Comparison of ENCODE assay signal across 8 mouse cellular contexts in the genomic region with DNA sequence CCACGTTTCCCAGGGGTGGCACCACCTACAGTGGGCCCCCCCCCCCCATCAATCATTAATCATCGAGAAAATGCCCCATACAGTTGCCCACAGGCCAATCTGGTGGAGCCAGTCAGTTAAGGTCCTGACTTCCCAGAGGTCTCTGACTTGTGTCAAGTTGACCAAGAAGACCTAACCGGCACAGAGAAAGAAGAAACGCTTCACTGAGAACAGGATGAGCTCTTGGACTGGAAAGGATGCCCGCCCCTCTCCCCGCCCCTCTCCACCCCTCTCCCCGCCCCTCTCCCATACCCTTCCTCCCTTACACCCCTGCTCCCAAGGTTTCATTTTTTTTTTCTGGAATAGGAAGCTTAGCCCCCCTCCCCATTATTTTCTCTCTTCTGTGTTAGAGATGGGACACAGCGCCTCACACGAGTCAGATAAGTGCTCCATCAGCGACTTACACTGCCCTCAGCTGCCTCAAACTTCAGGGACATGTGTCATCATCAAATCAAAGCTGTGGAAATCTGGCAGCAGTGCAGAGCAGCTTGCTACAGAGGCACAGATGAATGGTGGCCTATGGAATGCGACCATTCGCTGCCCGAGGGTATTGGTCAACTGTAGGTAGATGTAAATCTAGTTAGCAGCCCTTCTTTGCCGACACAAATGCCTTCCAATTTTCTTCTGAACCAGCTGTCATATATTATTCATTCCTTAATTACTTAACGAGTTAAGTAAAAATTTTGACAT. TPM values are rescaled to one million over a fixed set of nuclear protein-coding genes. Genes with fewer than 3 reads are reported as not detected.
DNase-seq lines count a peak whose midpoint lies in the region; ATAC-seq lines count a peak whose summit lies in the region.

No protein-coding gene starts in this region.

- H3K36me3 ChIP-seq in kidney, embryonic 14.5 days (ENCODE audit: control insufficient read depth, insufficient read depth, low read length): no peaks in the 10 kb centered on the region
- H3K36me3 ChIP-seq in intestine, embryonic 15.5 days: no peaks in the 10 kb centered on the region

- peak; percentile 81 for DNase-seq in adrenal gland, adult 2 months
- no peak for DNase-seq in adrenal gland, adult 18-20 months (ENCODE audit: low spot score in 2 of 2)
- DNase-seq in kidney, postnatal 10 days: no peak
- DNase-seq in NIH3T3 (ENCODE audit: low read depth): peak; percentile 49
- DNase-seq in cerebellum, adult 9-10 months: no peak

- peaks cover 8% of the 10 kb centered on the region for H3K4me1 ChIP-seq in kidney, embryonic 14.5 days (ENCODE audit: control insufficient read depth, insufficient read depth, low read length)
- H3K4me1 ChIP-seq in intestine, embryonic 15.5 days (replicated peaks): peaks cover 13% of the 10 kb centered on the region

- ATAC-seq in kidney, embryonic 14.5 days (ENCODE audit: low FRiP score, low TSS enrichment): peak; percentile 48; the same call in 1 of the 2 replicates
- no peak for ATAC-seq in intestine, embryonic 15.5 days
- no peak for ATAC-seq in frontal cortex, adult (ENCODE audit: low TSS enrichment)

- H3K9me3 ChIP-seq in kidney, embryonic 14.5 days (ENCODE audit: control insufficient read depth, low read length): no peaks in the 10 kb centered on the region
- no peaks in the 10 kb centered on the region for H3K9me3 ChIP-seq in intestine, embryonic 15.5 days

- no peak overlapping the region for H3K9ac ChIP-seq in kidney, embryonic 14.5 days (ENCODE audit: low read depth, low read length)
- H3K9ac ChIP-seq in intestine, embryonic 15.5 days: no peak overlapping the region

- no peaks in the 10 kb centered on the region for H3K27me3 ChIP-seq in kidney, embryonic 14.5 days (ENCODE audit: control insufficient read depth, insufficient read depth, low read length)
- no peaks in the 10 kb centered on the region for H3K27me3 ChIP-seq in intestine, embryonic 15.5 days (replicated peaks)

- 23% methylated on average over 14 of the region's 15 CpGs for WGBS in kidney, embryonic 14.5 days
- WGBS in intestine, embryonic 15.5 days: 41% methylated on average over 14 of the region's 15 CpGs

- peak overlapping the region; percentile 37; the same call in 1 of the 2 replicates for H3K27ac ChIP-seq in kidney, embryonic 14.5 days (ENCODE audit: low read depth, low read length)
- H3K27ac ChIP-seq in intestine, embryonic 15.5 days: no peak overlapping the region

- peak overlapping the region; percentile 34 for H3K4me2 ChIP-seq in kidney, embryonic 14.5 days (replicated peaks; ENCODE audit: low read depth, low read length)
- H3K4me2 ChIP-seq in intestine, embryonic 15.5 days (replicated peaks): peak overlapping the region; percentile 30

- peak overlapping the region; percentile 12; the same call in 1 of the 2 replicates for H3K4me3 ChIP-seq in kidney, embryonic 14.5 days (ENCODE audit: low read length)
- no peak overlapping the region for H3K4me3 ChIP-seq in intestine, embryonic 15.5 days (replicated peaks)

RNA-seq across cellular contexts. Expression of gene Furin, which starts 34.0 kb away (rescaled TPM):
- 100 to 1,000 TPM; 158 to 185 TPM for total RNA-seq in adrenal gland, adult 2 months (2021)
- 225 and 227 TPM in 2 replicates for polyA plus RNA-seq in adrenal gland, adult 2 months (2012; rRNA removed)
- 100 to 1,000 TPM; 143 to 158 TPM for total RNA-seq in adrenal gland, adult 18-20 months (2021)
- polyA plus RNA-seq in kidney, embryonic 14.5 days (2014; fragmentation: Nextera tagmentation; extraction: Ambion mirVana): 11.3 and 13.6 TPM in 2 replicates
- polyA plus RNA-seq in intestine, embryonic 15.5 days (2015; fragmentation: Nextera tagmentation; extraction: Ambion mirVana): 9.3 and 10.7 TPM in 2 replicates

RNA-seq across cellular contexts. Expression of gene Fes, which starts 51.5 kb away (rescaled TPM):
- 10 to 100 TPM in 1 of 2 experiments, 1 to 10 TPM in 1; 7.9 to 13.0 TPM for total RNA-seq in adrenal gland, adult 2 months (2021)
- 13.1 and 14.8 TPM in 2 replicates for polyA plus RNA-seq in adrenal gland, adult 2 months (2012; rRNA removed)
- 10 to 100 TPM in 1 of 2 experiments, 1 to 10 TPM in 1; 8.4 to 13.0 TPM for total RNA-seq in adrenal gland, adult 18-20 months (2021)
- polyA plus RNA-seq in kidney, embryonic 14.5 days (2014; fragmentation: Nextera tagmentation; extraction: Ambion mirVana): 10.7 and 11.4 TPM in 2 replicates
- polyA plus RNA-seq in intestine, embryonic 15.5 days (2015; fragmentation: Nextera tagmentation; extraction: Ambion mirVana): 11.2 and 11.5 TPM in 2 replicates

Comparison
In these comparisons a context has a peak if more than half of its experiments do, and no peak if none do; other contexts are left out.
1. DNase-seq: peak in adrenal gland, adult 2 months (single experiment) and NIH3T3 (single experiment); none in adrenal gland, adult 18-20 months (0 of 2), kidney, postnatal 10 days (single experiment) and cerebellum, adult 9-10 months (single experiment).
2. RNA of gene Furin, which starts 34.0 kb away (polyA plus RNA-seq): 225 to 227 TPM in adrenal gland, adult 2 months; 11.3 to 13.6 TPM in kidney, embryonic 14.5 days and 9.3 to 10.7 TPM in intestine, embryonic 15.5 days; every median in the first group is over 10 times any median in the second.